Mouse (Mus musculus): Measurements from ENCODE around the gene Cers3. TPM values are rescaled to one million over a fixed set of nuclear protein-coding genes. Genes with fewer than 3 reads are reported as not detected.

The Cers3 gene
- polyA plus RNA-seq (2021; fragmentation: Nextera tagmentation), result 0.13 and 0.23 TPM in 2 replicates
- long read RNA-seq, experiment 1, result 0 reads
- long read RNA-seq, experiment 2, result 0 reads

GRCm38 (mm10) chr7:66743377-66743781, at the start of gene Cers3:
TSS of gene Cers3 (plus strand) at chr7:66743504.

DNA sequence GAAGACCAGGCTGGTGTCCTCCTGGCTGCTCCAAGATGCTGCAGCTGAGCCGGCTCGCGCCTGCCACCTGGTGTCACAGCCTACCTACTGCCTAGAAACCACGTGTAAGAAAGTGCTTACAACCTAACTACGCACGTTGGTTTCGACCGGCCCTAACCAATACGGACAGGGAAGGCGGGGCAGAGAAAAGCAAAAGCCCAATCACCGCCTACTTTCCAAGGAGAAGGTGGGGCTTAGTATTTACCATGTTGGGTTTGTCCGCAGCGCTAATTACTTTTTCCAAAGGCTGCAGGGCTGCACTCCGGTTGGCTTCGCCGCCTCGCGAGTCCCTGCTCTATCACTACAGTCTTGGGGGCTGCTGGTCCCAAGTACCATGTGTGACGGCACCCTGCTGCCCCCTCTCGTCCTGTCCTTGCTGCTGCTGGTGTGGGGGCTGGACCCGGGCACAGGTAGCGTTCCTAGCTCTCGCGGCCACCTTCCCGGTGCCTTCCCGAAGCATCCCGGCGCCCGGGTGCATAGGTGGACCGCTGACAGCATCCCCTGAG, 96.2 kb downstream of the Cers3 start, which contains the start of gene Adamts17:
Gene Adamts17, plus strand, starts transcription at position 273 of the 545 bp plus-strand sequence.

Other genes with a start within 250 kb of the Cers3 start
- 2.6 and 3.4 TPM in 2 replicates for gene Asb7, start 53.9 kb upstream of the Cers3 start, polyA plus RNA-seq (2021; fragmentation: Nextera tagmentation)
- gene Lins1, start 53.6 kb upstream of the Cers3 start, polyA plus RNA-seq (2021; fragmentation: Nextera tagmentation), result 5.0 and 6.0 TPM in 2 replicates
- 0.82 and 2.2 TPM in 2 replicates for gene Adamts17, start 96.2 kb downstream of the Cers3 start, polyA plus RNA-seq (2021; fragmentation: Nextera tagmentation)